Mouse (Mus musculus) erythroblast, embryonic 14.5 days (primary cell): ENCODE measurements at regions not wholly inside any gene's neighbourhood (a gene's known extent, or its start where the extent isn't known, plus 50 kb on each side); places are given as distances from the start of the nearest gene placed in this dataset.

Source experiments
- GATA1 ChIP-seq: IDR thresholded peaks from 2 replicates; pipeline ENCODE4 v1.6.1; 2012; ENCODE audit warnings: low read length, inconsistent platforms, mixed read lengths
- TAL1 ChIP-seq: IDR thresholded peaks from 3 replicates; pipeline ENCODE4 v1.6.1; 2012; ENCODE audit warnings: low read length, inconsistent platforms, mixed read lengths

DNA sequence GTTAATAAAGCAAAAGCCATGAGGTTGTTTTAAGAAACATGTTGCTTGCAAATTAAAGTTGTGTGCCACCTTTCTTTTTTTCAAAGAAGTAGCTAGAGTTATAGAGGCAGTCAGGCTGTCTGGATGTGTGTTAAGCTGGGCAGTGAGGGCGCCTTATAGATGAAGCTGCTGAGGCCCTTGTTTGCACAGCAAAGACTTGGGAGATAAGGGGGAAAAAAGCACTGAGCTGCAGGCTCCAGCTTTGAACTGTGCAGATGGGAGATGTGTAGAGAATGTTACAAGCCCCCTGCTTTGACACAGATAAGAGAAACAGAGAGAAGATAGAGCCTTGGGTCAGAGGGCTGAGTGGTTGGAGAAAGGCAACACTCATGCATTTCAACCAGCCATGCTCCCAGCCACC, 445.7 kb downstream of the Lmo4 start:
- no peak for TF ChIP-seq GATA1
- no peak for TF ChIP-seq TAL1
